In genomic region chr1:91205651-91206050, GRCm38 (mm10) we compare ENCODE assay signal across 22 mouse cellular contexts.
"Had no signal": no experiment of that assay in that cellular context is flagged by ENCODE, and none has a peak within 500 bp of the region (broad histone marks: within the 10 kb centered on the region; RNA-seq: fewer than 3 reads in every experiment).

No protein-coding gene starts in this region.

- H3K27me3 ChIP-seq: intestine, embryonic 15.5 days; limb, embryonic 13.5 days; liver, embryonic 12.5 days; liver, embryonic 15.5 days; stomach, embryonic 15.5 days had no signal

- H3K4me1 ChIP-seq: liver, embryonic 12.5 days; liver, embryonic 15.5 days; stomach, embryonic 15.5 days had no signal

- H3K9me3 ChIP-seq: intestine, embryonic 15.5 days; limb, embryonic 10.5 days; limb, embryonic 13.5 days; liver, embryonic 12.5 days; liver, embryonic 15.5 days; stomach, embryonic 15.5 days had no signal

- H3K27ac ChIP-seq: intestine, embryonic 15.5 days; limb, embryonic 10.5 days; limb, embryonic 13.5 days; liver, embryonic 12.5 days; liver, embryonic 15.5 days; stomach, embryonic 15.5 days had no signal

- H3K4me2 ChIP-seq: intestine, embryonic 15.5 days; limb, embryonic 13.5 days; liver, embryonic 12.5 days; liver, embryonic 15.5 days; lung, embryonic 14.5 days; midbrain, embryonic 11.5 days; stomach, embryonic 15.5 days had no signal

- DNase-seq: kidney, adult 11 months; kidney, adult 8-10 months; kidney, postnatal 10 days; kidney, postnatal 4 days; layer of hippocampus, adult 9-11 months; layer of hippocampus, postnatal 36 days; liver; lung, embryonic 14.5 days; lung, postnatal 10 days; lung, postnatal 4 days; midbrain, embryonic 14.5 days; right cerebral cortex, adult 18-20 months; right cerebral cortex, postnatal 14 days; right cerebral cortex, postnatal 4 days; thymus, postnatal 36 days had no signal

- H3K4me3 ChIP-seq: intestine, embryonic 15.5 days; limb, embryonic 10.5 days; limb, embryonic 13.5 days; liver, embryonic 12.5 days; liver, embryonic 15.5 days; stomach, embryonic 15.5 days had no signal

- H3K9ac ChIP-seq: intestine, embryonic 15.5 days; limb, embryonic 13.5 days; liver, embryonic 12.5 days; liver, embryonic 15.5 days; lung, embryonic 14.5 days; stomach, embryonic 15.5 days had no signal

- H3K36me3 ChIP-seq: intestine, embryonic 15.5 days; limb, embryonic 10.5 days; limb, embryonic 13.5 days; liver, embryonic 12.5 days; liver, embryonic 15.5 days; stomach, embryonic 15.5 days had no signal

- ATAC-seq: intestine, embryonic 15.5 days; liver, embryonic 12.5 days had no signal
